Mouse (Mus musculus) midbrain, embryonic 13.5 days (tissue): ENCODE measurements around the gene Krtap4-2. TPM values are rescaled to one million over a fixed set of nuclear protein-coding genes. Genes with fewer than 3 reads are reported as not detected.
"Not testable (repeated sequence)": the region's sequence is repeated elsewhere in the genome, so short reads cannot be mapped to it uniquely, and the experiment has no call there.

Source experiments
- ATAC-seq: fragments of 200-750 bp; cut with Nextera tagmentation; 2 replicates; pipeline ENCODE4 v1.8.0; 2017; ENCODE audit warnings: mild to moderate bottlenecking, moderate TSS enrichment, moderate library complexity
- H3K27ac ChIP-seq: fragments of 300-500 bp; sonication (generic); 2 replicates; pipeline ENCODE4 v1.5.1; 2015; ENCODE audit warnings: inconsistent platforms, mild to moderate bottlenecking, moderate library complexity
- H3K27me3 ChIP-seq: fragments of 300-500 bp; sonication (generic); 2 replicates; pipeline ENCODE4 v1.6.1; 2015; ENCODE audit warnings: mild to moderate bottlenecking, inconsistent platforms
- H3K36me3 ChIP-seq: fragments of 300-500 bp; sonication (generic); 2 replicates; pipeline ENCODE4 v1.6.1; 2015; ENCODE audit warnings: mild to moderate bottlenecking, inconsistent platforms
- H3K4me1 ChIP-seq: fragments of 300-500 bp; sonication (generic); replicated peaks from 2 replicates; pipeline ENCODE4 v1.6.1; 2015; ENCODE audit warnings: inconsistent platforms
- H3K4me2 ChIP-seq: fragments of 300-500 bp; sonication (generic); replicated peaks from 2 replicates; pipeline ENCODE4 v1.6.1; 2015; ENCODE audit warnings: moderate library complexity, mild to moderate bottlenecking, inconsistent platforms
- H3K4me3 ChIP-seq: fragments of 300-500 bp; sonication (generic); replicated peaks from 2 replicates; pipeline ENCODE4 v1.5.1; 2015; ENCODE audit warnings: mild to moderate bottlenecking, inconsistent platforms
- H3K9ac ChIP-seq: fragments of 300-500 bp; sonication (generic); replicated peaks from 2 replicates; pipeline ENCODE4 v1.6.1; 2015; ENCODE audit warnings: mild to moderate bottlenecking, inconsistent platforms
- H3K9me3 ChIP-seq: fragments of 300-500 bp; sonication (generic); 2 replicates; pipeline ENCODE4 v1.6.1; 2016; ENCODE audit warnings: mild to moderate bottlenecking, inconsistent platforms
- WGBS: fragments of 180-500 bp; shearing (Covaris S2); methylation state at CpG from one replicate; pipeline ENCODE4 v1.1.7; 2015; 5-methylcytosine and 5-hydroxymethylcytosine counted together
- polyA plus RNA-seq: library from polyadenylated mRNA; unstranded; fragments of >200 nt; fragmentation: Nextera tagmentation; extraction: Ambion mirVana; gene quantifications from 2 replicates; pipeline ENCODE4 v1.2.1, GENCODE M21; 2015

Krtap4-2 gene
- polyA plus RNA-seq, 1 experiment from 2014 or later = not detected

- H3K9me3 ChIP-seq = no peaks in the 10 kb centered on the region
- H3K27me3 ChIP-seq = no peaks in the 10 kb centered on the region
- no peaks in the 10 kb centered on the region for H3K36me3 ChIP-seq
- no peak overlapping the region for H3K27ac ChIP-seq
- 77% methylated on average over 2 of the region's 2 CpGs for WGBS
- no peaks in the 10 kb centered on the region for H3K4me1 ChIP-seq
- no peak overlapping the region for H3K4me3 ChIP-seq
- no peak overlapping the region for H3K9ac ChIP-seq
- ATAC-seq = no peak
- no peak overlapping the region for H3K4me2 ChIP-seq
These were observed 1.6 kb downstream of the Krtap4-2 start for GRCm38 (mm10) chr11:99633293-99633692.

GRCm38 (mm10) chr11:99630890-99631289 lies 4.0 kb downstream of the Krtap4-2 start:
- Histone ChIP-seq H3K36me3 (no peaks in the 10 kb centered on the region), H3K9ac (no peak overlapping the region)
- WGBS = 81% methylated on average over 3 of the region's 3 CpGs

GRCm38 (mm10) chr11:99628138-99628537 lies 6.7 kb downstream of the Krtap4-2 start, which contains the start of gene Krtap4-1:
Krtap4-1 (minus strand) TSS chr11:99628238.
- no peak for ATAC-seq
- Histone ChIP-seq H3K4me3 (no peak within 1 kb of the TSS), H3K9ac (no peak within 1 kb of the TSS), H3K27me3 (no peaks in the 10 kb centered on the region), H3K36me3 (no peaks in the 10 kb centered on the region), H3K27ac (no peak within 1 kb of the TSS), H3K9me3 (no peaks in the 10 kb centered on the region), H3K4me2 (no peak within 1 kb of the TSS), H3K4me1 (no peaks in the 10 kb centered on the region)
- WGBS = 89% methylated on average over 4 of the region's 4 CpGs

More at GRCm38 (mm10) chr11:99630890-99631289, 4.0 kb downstream of the Krtap4-2 start:
- H3K27ac ChIP-seq = no peak overlapping the region
- no peak for ATAC-seq
- H3K9me3 ChIP-seq = no peaks in the 10 kb centered on the region
- H3K4me2 ChIP-seq = no peak overlapping the region
- no peaks in the 10 kb centered on the region for H3K4me1 ChIP-seq
- no peak overlapping the region for H3K4me3 ChIP-seq
- no peaks in the 10 kb centered on the region for H3K27me3 ChIP-seq

- WGBS = 93% methylated on average over 2 of the region's 2 CpGs
- H3K4me3 ChIP-seq = no peak within 1 kb of the TSS
- H3K9me3 ChIP-seq = no peaks in the 10 kb centered on the region
- H3K4me1 ChIP-seq = no peaks in the 10 kb centered on the region
- H3K36me3 ChIP-seq = no peaks in the 10 kb centered on the region
- H3K4me2 ChIP-seq = no peak within 1 kb of the TSS
- H3K9ac ChIP-seq = no peak within 1 kb of the TSS
- ATAC-seq = no peak
- no peaks in the 10 kb centered on the region for H3K27me3 ChIP-seq
- H3K27ac ChIP-seq = no peak within 1 kb of the TSS
These were observed 14.5 kb downstream of the Krtap4-2 start, which contains the start of gene Gm11562 for GRCm38 (mm10) chr11:99620335-99620734. Gm11562 (minus strand) TSS chr11:99620435.

GRCm38 (mm10) chr11:99614796-99615363 lies 20.0 kb downstream of the Krtap4-2 start, which contains the start of gene Krtap2-4:
Krtap2-4 (minus strand) TSS chr11:99614846.
- no peak for ATAC-seq
- no peaks in the 10 kb centered on the region for H3K4me1 ChIP-seq
- no peaks in the 10 kb centered on the region for H3K36me3 ChIP-seq
- no peaks in the 10 kb centered on the region for H3K27me3 ChIP-seq
- no peak within 1 kb of the TSS for H3K27ac ChIP-seq
- no peaks in the 10 kb centered on the region for H3K9me3 ChIP-seq
- no peak within 1 kb of the TSS for H3K4me3 ChIP-seq
- H3K4me2 ChIP-seq = no peak within 1 kb of the TSS
- 72% methylated on average over 3 of the region's 3 CpGs for WGBS
- H3K9ac ChIP-seq = no peak within 1 kb of the TSS

- 72% methylated on average over 2 of the region's 2 CpGs for WGBS
- not testable (repeated sequence) for H3K27ac ChIP-seq, H3K9ac ChIP-seq, H3K9me3 ChIP-seq, H3K4me3 ChIP-seq, H3K4me2 ChIP-seq, H3K4me1 ChIP-seq, H3K36me3 ChIP-seq, ATAC-seq, H3K27me3 ChIP-seq
These were observed 24.8 kb downstream of the Krtap4-2 start, which contains the start of gene Gm11937 for GRCm38 (mm10) chr11:99610089-99610488. Gm11937 (minus strand) TSS chr11:99610189.

- H3K4me2 ChIP-seq = no peak overlapping the region
- no peak overlapping the region for H3K9ac ChIP-seq
- no peaks in the 10 kb centered on the region for H3K4me1 ChIP-seq
- no peaks in the 10 kb centered on the region for H3K36me3 ChIP-seq
- H3K27me3 ChIP-seq = no peaks in the 10 kb centered on the region
- ATAC-seq = no peak
- no peak overlapping the region for H3K4me3 ChIP-seq
- WGBS = 65% methylated on average over 1 of the region's 1 CpGs
- H3K9me3 ChIP-seq = no peaks in the 10 kb centered on the region
- no peak overlapping the region for H3K27ac ChIP-seq
These were observed 25.8 kb downstream of the Krtap4-2 start for GRCm38 (mm10) chr11:99609126-99609525.

GRCm38 (mm10) chr11:99603208-99603607 lies 31.7 kb downstream of the Krtap4-2 start, which contains the start of gene Gm11938:
Gm11938 (minus strand) TSS chr11:99603308.
- H3K4me2 ChIP-seq, H3K4me1 ChIP-seq, H3K9ac ChIP-seq, H3K27me3 ChIP-seq, H3K9me3 ChIP-seq, H3K27ac ChIP-seq, H3K4me3 ChIP-seq, ATAC-seq, H3K36me3 ChIP-seq: not testable (repeated sequence)
- WGBS = 87% methylated on average over 1 of the region's 1 CpGs

GRCm38 (mm10) chr11:99597742-99598141 lies 37.1 kb downstream of the Krtap4-2 start, which contains the start of gene Krtap9-3:
Krtap9-3 (minus strand) TSS chr11:99598105.
- 86% methylated on average over 6 of the region's 6 CpGs for WGBS
- not testable (repeated sequence) for H3K36me3 ChIP-seq, H3K4me2 ChIP-seq, H3K4me1 ChIP-seq, H3K9me3 ChIP-seq, H3K9ac ChIP-seq, ATAC-seq, H3K27me3 ChIP-seq, H3K27ac ChIP-seq, H3K4me3 ChIP-seq

GRCm38 (mm10) chr11:99590981-99591380 lies 43.9 kb downstream of the Krtap4-2 start, which contains the start of gene Krtap1-3:
Krtap1-3 (minus strand) TSS chr11:99591339.
- no peak for ATAC-seq
- Histone ChIP-seq H3K4me1 (no peaks in the 10 kb centered on the region), H3K4me2 (no peak within 1 kb of the TSS), H3K9me3 (no peaks in the 10 kb centered on the region), H3K27ac (no peak within 1 kb of the TSS), H3K9ac (no peak within 1 kb of the TSS), H3K36me3 (no peaks in the 10 kb centered on the region), H3K27me3 (no peaks in the 10 kb centered on the region), H3K4me3 (no peak within 1 kb of the TSS)
- 85% methylated on average over 6 of the region's 6 CpGs for WGBS

GRCm38 (mm10) chr11:99585096-99585495 lies 49.8 kb downstream of the Krtap4-2 start:
- Histone ChIP-seq H3K9me3 (no peaks in the 10 kb centered on the region), H3K4me2 (no peak overlapping the region), H3K27ac (no peak overlapping the region), H3K27me3 (no peaks in the 10 kb centered on the region), H3K4me3 (no peak overlapping the region), H3K4me1 (no peaks in the 10 kb centered on the region), H3K9ac (no peak overlapping the region), H3K36me3 (no peaks in the 10 kb centered on the region)
- ATAC-seq = no peak
- WGBS = 91% methylated on average over 7 of the region's 7 CpGs
